Mouse (Mus musculus): ENCODE data around the gene Baz2b. TPM values are rescaled to one million over a fixed set of nuclear protein-coding genes. Genes with fewer than 3 reads are reported as not detected.

The Baz2b gene
- 186 to 218 TPM (median 209 TPM) in 4 replicates for total RNA-seq (2023; ENCODE audit: inconsistent age)

GRCm38 (mm10) chr2:60209703-60210651, at the start of gene Baz2b, which contains the start of gene March7:
TSS of gene Baz2b (minus strand) at chr2:60209839.
TSS of gene March7 (plus strand) at chr2:60209887.

GRCm38 (mm10) chr2:59881831-59882741, 327.6 kb downstream of the Baz2b start, which contains the start of gene Wdsub1:
TSS of gene Wdsub1 (minus strand) at chr2:59882591.

Other genes with a start within 250 kb of the Baz2b start
- 157 to 201 TPM (median 186 TPM) in 4 replicates for gene March7, start within 50 bp of the Baz2b start, total RNA-seq (2023; ENCODE audit: inconsistent age)
- 0.75 to 1.8 TPM (median 1.2 TPM) in 4 replicates for gene Cd302, start 74.6 kb upstream of the Baz2b start, total RNA-seq (2023; ENCODE audit: inconsistent age)
- 6.6 to 8.1 TPM (median 7.1 TPM) in 4 replicates for gene Ly75, start 173.5 kb upstream of the Baz2b start, total RNA-seq (2023; ENCODE audit: inconsistent age)